Comparison of ENCODE assay signal across 8 mouse cellular contexts in genomic region chr1:59765279-59765678, GRCm38 (mm10). TPM values are rescaled to one million over a fixed set of nuclear protein-coding genes. Genes with fewer than 3 reads are reported as not detected.
DNase-seq lines count a peak whose midpoint lies in the region; ATAC-seq and TF ChIP-seq lines count a peak whose summit lies in the region.

No protein-coding gene starts in this region.

- H3K36me3 ChIP-seq in G1E (replicated peaks): peaks cover 2% of the 10 kb centered on the region
- H3K36me3 ChIP-seq in hindbrain, embryonic 11.5 days (ENCODE audit: control insufficient read depth, insufficient read depth, low read length): no peaks in the 10 kb centered on the region
- H3K36me3 ChIP-seq in midbrain, embryonic 10.5 days: peaks cover 23% of the 10 kb centered on the region

- TF ChIP-seq CTCF in G1E (IDR thresholded peaks at IDR 0.05; ENCODE audit: low read depth, low read length): no peak

- peak overlapping the region; percentile 80; the same call in 1 of the 2 replicates for H3K4me3 ChIP-seq in G1E (ENCODE audit: low read depth, low read length)
- peak overlapping the region; percentile 96 for H3K4me3 ChIP-seq in hindbrain, embryonic 11.5 days (ENCODE audit: low read depth, low read length)
- peak overlapping the region; percentile 88 for H3K4me3 ChIP-seq in midbrain, embryonic 10.5 days

- ATAC-seq in G1E (ENCODE audit: extremely low read depth, insufficient number of reproducible peaks, low FRiP score, poor library complexity, severe bottlenecking): no peak
- no peak for ATAC-seq in hindbrain, embryonic 11.5 days (ENCODE audit: low FRiP score)

- peak; percentile 37 for DNase-seq in heart, adult 8-10 months (ENCODE audit: low spot score)
- no peak for DNase-seq in heart, postnatal 36 days
- DNase-seq in G1E (ENCODE audit: low spot score): no peak
- peak; percentile 25 for DNase-seq in hindbrain, embryonic 11.5 days (ENCODE audit: low spot score)
- DNase-seq in midbrain, embryonic 10.5 days (ENCODE audit: low spot score): no peak
- no peak for DNase-seq in cerebellum, adult 9-10 months
- no peak for DNase-seq in gastrocnemius, postnatal 4 days (ENCODE audit: low spot score in 2 of 2)
- no peak for DNase-seq in spleen, postnatal 4 days (ENCODE audit: low spot score in 2 of 2)

- 11% methylated on average over 4 of the region's 4 CpGs for WGBS in hindbrain, embryonic 11.5 days
- WGBS in midbrain, embryonic 10.5 days: 13% methylated on average over 4 of the region's 4 CpGs

- no peak overlapping the region for H3K9ac ChIP-seq in hindbrain, embryonic 11.5 days (ENCODE audit: low read depth, low read length)

- H3K9me3 ChIP-seq in G1E (replicated peaks): no peaks in the 10 kb centered on the region
- no peaks in the 10 kb centered on the region for H3K9me3 ChIP-seq in hindbrain, embryonic 11.5 days (ENCODE audit: control insufficient read depth, low read length)
- no peaks in the 10 kb centered on the region for H3K9me3 ChIP-seq in midbrain, embryonic 10.5 days (replicated peaks)

- peak overlapping the region; percentile 41 for H3K4me2 ChIP-seq in hindbrain, embryonic 11.5 days (replicated peaks; ENCODE audit: low read depth, low read length)

- H3K27me3 ChIP-seq in G1E (ENCODE audit: insufficient read depth, low read length): no peaks in the 10 kb centered on the region
- no peaks in the 10 kb centered on the region for H3K27me3 ChIP-seq in hindbrain, embryonic 11.5 days (ENCODE audit: control insufficient read depth, insufficient read depth, low read length)
- H3K27me3 ChIP-seq in midbrain, embryonic 10.5 days (ENCODE audit: low read depth, poor library complexity, severe bottlenecking): no peaks in the 10 kb centered on the region

- H3K27ac ChIP-seq in hindbrain, embryonic 11.5 days (ENCODE audit: low read depth, low read length): no peak overlapping the region
- H3K27ac ChIP-seq in midbrain, embryonic 10.5 days (replicated peaks): no peak overlapping the region

- H3K4me1 ChIP-seq in G1E (ENCODE audit: insufficient read depth, low read depth, low read length): peaks cover 36% of the 10 kb centered on the region
- H3K4me1 ChIP-seq in hindbrain, embryonic 11.5 days (replicated peaks; ENCODE audit: control insufficient read depth, insufficient read depth, low read length): no peaks in the 10 kb centered on the region
- peaks cover 39% of the 10 kb centered on the region for H3K4me1 ChIP-seq in midbrain, embryonic 10.5 days

- intact Hi-C loops in heart, postnatal 36 days (cut with DNase I): loop anchor here (2.0 to 10.0 kb wide), 2 partner anchors 40 to 110 kb away; no protein-coding TSS in a partner anchor

RNA-seq across cellular contexts. Expression of gene Bmpr2, which starts 2.1 kb away (rescaled TPM):
- total RNA-seq in heart, adult 8-10 months (2022): 10 to 100 TPM; 43.4 to 47.8 (median 46.4) TPM
- total RNA-seq in heart, postnatal 36 days (2021): 10 to 100 TPM; 46.1 to 46.3 TPM
- total RNA-seq in G1E (2014; fragmentation: Nextera tagmentation) (103 and 112 TPM in 2 replicates), G1E (2017) (54.1 and 59.9 TPM in 2 replicates)
- 3.0 and 3.4 TPM in 2 replicates for polyA plus RNA-seq in G1E (2012)
- 14.1 and 17.0 TPM in 2 replicates for polyA plus RNA-seq in hindbrain, embryonic 11.5 days (2014; fragmentation: Nextera tagmentation; extraction: Ambion mirVana)
- polyA plus RNA-seq in midbrain, embryonic 10.5 days (2016; fragmentation: Nextera tagmentation; extraction: Ambion mirVana): 4.4 and 5.7 TPM in 2 replicates
- total RNA-seq in gastrocnemius, postnatal 4 days (2021): 10 to 100 TPM; 40.5 to 43.4 TPM

Comparison
In these comparisons a context has a peak if more than half of its experiments do, and no peak if none do; other contexts are left out.
1. DNase-seq: peak in heart, adult 8-10 months (single experiment) and hindbrain, embryonic 11.5 days (single experiment); none in heart, postnatal 36 days (0 of 2), G1E (single experiment), midbrain, embryonic 10.5 days (single experiment), cerebellum, adult 9-10 months (single experiment), gastrocnemius, postnatal 4 days (0 of 2) and spleen, postnatal 4 days (0 of 2).
2. Peak in every context shown above with its lines, with median percentiles within 50 percentile points of each other: H3K4me3 ChIP-seq.